Mouse (Mus musculus) olfactory bulb, adult 2 months (tissue): ENCODE data around the gene Nup210l. TPM values are rescaled to one million over a fixed set of nuclear protein-coding genes. Genes with fewer than 3 reads are reported as not detected.
A peak's percentile ranks its signal among the peaks of the same experiment; 100 is the strongest.

Experiments used
- H3K27ac ChIP-seq: fragments of 200-500 bp; 2 replicates; pipeline ENCODE4 v1.5.1; 2012; ENCODE audit warnings: low read depth, low read length; ENCODE audit not compliant: insufficient read depth
- H3K4me1 ChIP-seq: fragments of 200-500 bp; 2 replicates; pipeline ENCODE4 v1.6.1; 2012; ENCODE audit warnings: low read length; ENCODE audit not compliant: control insufficient read depth, insufficient read depth
- H3K4me3 ChIP-seq: fragments of 200-500 bp; 2 replicates; pipeline ENCODE4 v1.5.1; 2012; ENCODE audit warnings: mild to moderate bottlenecking, low read depth, low read length, moderate library complexity; ENCODE audit not compliant: insufficient read depth
- CTCF ChIP-seq: fragments of 200-500 bp; IDR thresholded peaks from 2 replicates; pipeline ENCODE4 v1.5.1; 2012; ENCODE audit warnings: low read depth, mild to moderate bottlenecking, low read length, moderate library complexity; ENCODE audit not compliant: insufficient read depth
- POLR2A ChIP-seq: fragments of 200-500 bp; IDR thresholded peaks from 2 replicates; pipeline ENCODE4 v1.6.1; 2012; ENCODE audit warnings: mild to moderate bottlenecking, low read depth, low read length, moderate library complexity; ENCODE audit not compliant: insufficient read depth
- WGBS: fragments of 180-500 bp; shearing (Covaris S2); methylation state at CpG from one replicate; pipeline ENCODE4 v1.1.7; 2018; 5-methylcytosine and 5-hydroxymethylcytosine counted together
- polyA plus RNA-seq: library from polyadenylated mRNA; stranded (reverse); fragments of >200 nt; gene quantifications from 2 replicates; pipeline ENCODE4 v1.2.4, GENCODE M21; 2012; ENCODE audit warnings: low replicate concordance; ENCODE audit not compliant: missing spikeins, insufficient read depth, insufficient read length

The Nup210l gene
- polyA plus RNA-seq, 1 experiment: not detected

DNA sequence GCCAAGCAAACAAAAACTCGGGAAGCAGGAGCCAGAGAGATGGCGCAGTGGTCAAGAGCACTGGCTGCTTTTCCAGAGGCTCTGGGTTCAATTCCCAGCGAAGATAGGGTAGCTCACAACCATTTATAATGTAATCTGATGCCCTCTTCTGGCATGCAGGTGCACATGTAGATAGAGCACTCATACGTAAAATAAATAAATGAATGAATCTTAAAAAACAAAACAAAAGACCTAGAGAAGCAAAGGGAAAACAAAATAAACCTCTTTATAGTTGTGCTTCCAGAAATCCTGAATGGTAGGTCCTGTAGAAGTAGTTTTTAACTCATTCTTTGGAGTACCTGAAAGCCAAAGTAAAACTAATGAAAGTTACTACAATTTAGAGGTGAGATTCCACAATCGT lies 25.7 kb upstream of the Nup210l start:
- TF ChIP-seq POLR2A: no peak
- no peak for TF ChIP-seq CTCF
- WGBS: 50% methylated on average over 5 of the region's 5 CpGs

DNA sequence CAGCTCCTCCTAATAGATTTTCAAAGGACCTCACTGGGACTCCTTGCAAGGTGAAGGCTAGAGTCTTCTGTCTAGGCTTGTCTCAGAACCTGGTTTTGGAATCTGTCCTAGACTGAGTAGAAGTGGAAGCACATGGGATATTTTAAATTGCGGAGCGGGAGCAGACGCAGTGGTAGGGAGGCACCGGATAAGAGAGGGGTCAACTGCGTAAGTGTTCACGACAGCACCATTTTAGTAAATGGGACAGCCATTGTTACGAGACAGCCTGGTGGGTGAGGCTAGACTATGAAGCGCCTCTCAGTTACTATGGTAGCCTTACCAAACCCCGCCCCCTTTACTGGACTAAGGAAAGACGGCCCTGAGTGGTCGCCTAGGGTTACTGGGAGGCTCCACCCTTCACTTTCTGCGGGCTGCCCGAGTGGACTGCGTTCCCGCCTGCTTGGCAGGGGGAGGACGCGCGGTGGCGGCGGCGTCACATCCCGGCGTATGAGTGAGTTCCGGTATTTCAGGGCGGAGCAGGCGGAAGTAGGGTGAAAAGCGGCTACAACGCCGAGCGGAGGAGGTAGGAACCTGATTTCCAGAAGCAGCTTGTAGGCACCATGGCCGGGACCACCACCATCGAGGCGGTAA lies 24.7 kb upstream of the Nup210l start:
- Histone ChIP-seq H3K4me1 (peaks cover 19% of the 10 kb centered on the region), H3K4me3 (peak overlapping the region; percentile 74), H3K27ac (peak overlapping the region; percentile 71)
- WGBS: under 1% methylated on average over 33 of the region's 33 CpGs
- peak; percentile 6; the same call in 1 of the 2 replicates for TF ChIP-seq CTCF
- peak; percentile 87 for TF ChIP-seq POLR2A

More for the DNA sequence above, 25.7 kb upstream of the Nup210l start:
- H3K4me1 ChIP-seq: peaks cover 14% of the 10 kb centered on the region
- H3K27ac ChIP-seq: no peak overlapping the region
- H3K4me3 ChIP-seq: no peak overlapping the region

DNA sequence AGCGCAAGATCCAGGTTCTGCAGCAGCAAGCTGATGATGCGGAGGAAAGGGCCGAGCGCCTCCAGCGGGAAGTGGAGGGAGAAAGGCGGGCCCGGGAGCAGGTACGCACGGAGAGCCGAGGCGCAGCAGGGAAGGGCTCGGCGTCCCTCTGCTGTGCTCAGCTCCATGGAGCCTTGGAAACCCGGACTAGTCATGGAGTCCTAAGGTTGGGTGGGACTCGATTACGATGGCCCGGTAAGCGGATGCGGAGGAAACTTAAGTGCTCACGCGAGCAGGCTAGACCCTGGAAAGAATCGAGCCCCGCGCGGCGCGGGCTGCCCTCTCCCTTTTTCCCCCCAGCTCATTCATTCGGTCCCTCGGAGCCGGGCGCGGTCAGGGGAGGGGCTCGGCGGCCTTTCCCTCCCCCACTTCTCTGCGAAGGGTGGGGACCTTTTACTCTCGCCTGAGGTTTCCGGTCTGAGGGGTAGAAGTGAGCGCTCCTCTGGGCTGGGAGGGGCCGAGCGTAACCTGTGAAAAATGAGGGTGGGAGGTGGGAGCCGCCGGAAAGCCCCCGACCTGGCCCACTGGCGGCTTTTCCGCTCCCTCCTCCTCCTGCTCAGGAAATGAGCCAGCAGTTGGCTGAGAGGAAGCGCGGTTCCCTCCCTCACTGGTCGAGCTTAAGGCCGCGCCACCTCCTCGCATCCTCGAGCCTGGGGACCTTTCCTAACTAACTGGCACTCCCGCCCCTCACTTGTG lies 24.0 kb upstream of the Nup210l start:
- WGBS: under 1% methylated on average over 53 of the region's 53 CpGs
- peak overlapping the region; percentile 74 for H3K4me3 ChIP-seq
- peak overlapping the region; percentile 71 for H3K27ac ChIP-seq
- TF ChIP-seq POLR2A: peak; percentile 71; the same call in 1 of the 2 replicates
- no peak for TF ChIP-seq CTCF
- peaks cover 23% of the 10 kb centered on the region for H3K4me1 ChIP-seq

DNA sequence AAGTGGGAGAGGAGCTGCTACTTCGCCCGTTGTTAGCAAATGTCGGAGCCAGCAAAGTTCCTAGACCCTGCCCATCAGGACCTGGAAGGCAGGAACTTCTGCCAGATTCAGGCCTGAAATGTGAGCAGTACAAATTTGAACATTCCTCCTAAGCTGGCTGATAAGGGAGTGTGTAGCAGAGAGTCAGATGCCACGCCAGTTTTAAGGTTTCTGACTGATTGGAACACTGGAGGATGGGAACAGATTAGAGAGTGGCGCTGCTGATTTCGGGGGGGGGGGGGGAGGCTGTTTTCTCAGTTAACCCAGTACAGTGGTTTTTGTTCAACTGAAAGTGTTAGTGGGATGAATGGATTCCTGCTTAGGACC lies 23.5 kb upstream of the Nup210l start:
- Histone ChIP-seq H3K4me1 (peaks cover 26% of the 10 kb centered on the region), H3K4me3 (peak overlapping the region; percentile 74), H3K27ac (peak overlapping the region; percentile 38; the same call in 1 of the 2 replicates)
- no peak for TF ChIP-seq POLR2A
- TF ChIP-seq CTCF: no peak
- WGBS: 0% methylated on average over 6 of the region's 6 CpGs

DNA sequence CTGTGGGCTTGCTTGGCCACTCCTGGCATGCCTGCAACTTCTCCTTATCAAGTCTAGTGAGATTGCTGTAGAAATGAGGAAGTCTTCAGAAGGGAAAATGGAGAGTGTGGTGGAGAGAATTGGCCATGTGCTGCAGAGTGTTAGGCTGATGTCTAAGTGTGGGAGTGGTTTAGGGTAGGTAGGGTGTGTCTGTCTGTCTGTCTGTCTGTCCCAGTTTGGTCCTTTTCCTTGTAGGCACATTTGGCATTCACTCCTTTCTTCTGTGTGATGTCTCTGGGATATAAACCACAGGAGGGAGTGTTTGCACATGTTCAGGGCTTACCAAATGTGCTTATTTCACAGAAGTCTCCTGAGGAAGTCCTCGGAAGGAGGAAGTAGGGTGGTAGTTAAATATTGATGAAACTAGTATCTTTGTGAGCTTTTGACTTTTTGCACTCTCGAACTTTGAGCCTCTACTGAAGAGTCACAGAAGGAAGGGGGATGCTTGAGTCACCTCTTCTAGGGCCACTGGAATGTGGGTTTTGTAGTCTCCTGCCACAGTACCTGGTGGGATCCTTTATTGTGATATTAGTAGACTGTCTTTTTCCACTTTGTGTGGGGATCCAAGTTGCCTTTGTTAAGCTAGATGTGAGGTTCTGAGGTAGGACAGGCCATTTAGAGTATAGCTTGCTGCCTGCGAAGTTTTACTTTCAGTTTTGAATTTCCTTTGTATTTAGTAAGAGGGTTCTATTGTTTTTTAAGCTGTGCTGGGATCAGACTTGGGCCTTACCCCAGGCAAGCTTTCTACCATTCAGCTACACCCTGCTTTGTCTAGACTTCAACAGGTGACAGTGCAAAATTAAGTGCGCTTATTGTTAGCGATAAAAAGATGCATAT lies 22.3 kb upstream of the Nup210l start:
- Histone ChIP-seq H3K4me1 (peaks cover 26% of the 10 kb centered on the region), H3K4me3 (no peak overlapping the region), H3K27ac (no peak overlapping the region; the same call in 1 of the 2 replicates)
- WGBS: 52% methylated on average over 5 of the region's 5 CpGs
- TF ChIP-seq CTCF: no peak
- TF ChIP-seq POLR2A: no peak

DNA sequence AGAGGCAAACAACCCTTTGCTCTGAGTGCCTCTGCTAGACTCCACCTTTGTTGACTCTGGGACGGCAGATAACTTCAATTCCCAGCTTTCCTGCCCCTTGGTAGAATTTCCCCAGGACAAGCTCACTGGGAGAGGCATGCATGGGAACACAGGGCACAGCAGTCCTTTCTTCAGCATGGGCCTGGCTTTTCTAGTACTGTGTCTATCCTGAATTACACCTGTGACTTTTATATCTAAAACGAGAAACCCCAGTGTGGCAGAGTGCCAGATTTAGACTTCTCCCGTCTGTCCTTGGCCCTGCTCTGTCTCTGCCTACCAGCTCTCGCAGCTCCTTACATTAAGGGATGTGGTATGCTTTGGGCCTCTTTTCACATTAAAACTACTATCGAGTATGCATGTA lies 20.9 kb upstream of the Nup210l start:
- TF ChIP-seq CTCF: no peak
- no peak for TF ChIP-seq POLR2A
- Histone ChIP-seq H3K27ac (peak overlapping the region; percentile 74), H3K4me3 (no peak overlapping the region), H3K4me1 (peaks cover 26% of the 10 kb centered on the region)
- WGBS: 26% methylated on average over 5 of the region's 5 CpGs

DNA sequence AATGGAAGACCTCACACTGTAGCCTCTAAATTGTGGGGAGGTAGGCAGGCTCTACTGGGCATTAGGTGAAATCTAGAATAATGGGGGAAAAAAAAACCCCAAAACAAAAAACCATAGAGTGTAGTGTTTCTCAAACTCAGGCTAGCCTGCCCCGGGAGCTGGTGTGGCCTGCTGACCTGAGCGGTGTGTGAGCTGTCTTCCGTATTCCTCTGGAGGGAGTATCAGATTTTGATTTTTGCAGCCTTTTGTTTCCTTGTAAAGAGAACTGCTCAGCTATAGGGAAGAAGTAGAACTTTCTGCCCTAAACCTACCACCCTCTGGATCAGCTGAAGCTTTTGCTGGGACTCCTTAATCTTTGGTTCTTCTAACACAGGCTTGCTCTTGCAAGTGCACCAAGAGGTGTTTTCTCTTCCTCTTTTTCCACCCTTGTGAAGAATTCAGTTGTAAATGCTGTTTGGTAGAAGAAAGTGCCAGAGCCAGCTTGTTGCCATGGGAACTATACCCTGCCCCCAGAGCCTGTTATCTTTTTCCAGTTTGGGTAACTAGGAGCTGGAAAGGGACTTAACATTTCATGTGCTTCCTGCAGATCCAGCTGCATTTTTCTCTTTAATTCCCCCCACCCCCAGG lies 20.1 kb upstream of the Nup210l start:
- H3K4me1 ChIP-seq: peaks cover 26% of the 10 kb centered on the region

DNA sequence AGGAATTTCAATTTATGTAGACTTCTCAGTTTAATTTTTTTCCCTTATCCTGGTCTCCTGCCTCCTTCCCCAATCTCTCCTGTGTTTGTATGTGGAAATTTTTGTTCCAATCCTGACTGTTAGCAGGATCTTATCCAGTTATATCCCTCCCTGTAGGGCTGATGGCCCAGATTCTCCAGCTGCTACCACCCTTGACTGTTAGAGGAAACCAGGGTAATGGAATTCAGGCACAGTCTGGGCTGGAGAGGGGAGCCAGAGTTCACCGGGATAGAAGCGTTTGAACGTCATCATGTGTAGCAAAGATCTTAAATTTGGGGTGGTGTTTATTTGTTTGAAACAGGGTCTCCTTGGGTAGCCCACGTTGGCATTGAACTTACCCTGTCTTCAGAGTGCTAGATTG lies 19.1 kb upstream of the Nup210l start:
- WGBS: 26% methylated on average over 4 of the region's 4 CpGs
- Histone ChIP-seq H3K4me3 (no peak overlapping the region), H3K4me1 (peaks cover 26% of the 10 kb centered on the region), H3K27ac (peak overlapping the region; percentile 76)
- TF ChIP-seq POLR2A (no peak), CTCF (no peak)

More for the DNA sequence above, 20.1 kb upstream of the Nup210l start:
- no peak overlapping the region for H3K4me3 ChIP-seq
- peak overlapping the region; percentile 76 for H3K27ac ChIP-seq
- 17% methylated on average over 3 of the region's 3 CpGs for WGBS
- no peak for TF ChIP-seq CTCF
- no peak for TF ChIP-seq POLR2A
